ENCODE assay signal across 16 mouse cellular contexts in genomic region chr4:107097871-107098270, GRCm38 (mm10). TPM values are rescaled to one million over a fixed set of nuclear protein-coding genes. Genes with fewer than 3 reads are reported as not detected.
DNase-seq lines count a peak whose midpoint lies in the region; ATAC-seq lines count a peak whose summit lies in the region.
"Had no signal": no experiment of that assay in that cellular context is flagged by ENCODE, and none has a peak within 500 bp of the region (broad histone marks: within the 10 kb centered on the region; RNA-seq: fewer than 3 reads in every experiment).

No protein-coding gene starts in this region.

- H3K9ac ChIP-seq in intestine, embryonic 16.5 days (ENCODE audit: low read depth, low read length), result peak overlapping the region; percentile 8; the same call in 1 of the 2 replicates
- no peak overlapping the region for H3K9ac ChIP-seq in intestine, embryonic 15.5 days
- no peak overlapping the region for H3K9ac ChIP-seq in neural tube, embryonic 12.5 days
- H3K9ac ChIP-seq in neural tube, embryonic 15.5 days (replicated peaks), result no peak overlapping the region
- no peak overlapping the region for H3K9ac ChIP-seq in limb, embryonic 13.5 days
- H3K9ac ChIP-seq: lung, embryonic 15.5 days had no signal

- no peak overlapping the region for H3K4me2 ChIP-seq in intestine, embryonic 16.5 days (ENCODE audit: low read depth, low read length)
- H3K4me2 ChIP-seq in intestine, embryonic 15.5 days (replicated peaks), result no peak overlapping the region
- no peak overlapping the region for H3K4me2 ChIP-seq in neural tube, embryonic 12.5 days (replicated peaks)
- no peak overlapping the region for H3K4me2 ChIP-seq in neural tube, embryonic 15.5 days
- H3K4me2 ChIP-seq in limb, embryonic 13.5 days (replicated peaks), result peak overlapping the region; percentile 23; the same call in 1 of the 2 replicates
- H3K4me2 ChIP-seq: lung, embryonic 15.5 days had no signal

- peak; percentile 43 for DNase-seq in adrenal gland, postnatal 10 days
- no peak for DNase-seq in adrenal gland, postnatal 25 days
- DNase-seq in right cerebral cortex, postnatal 25 days, result no peak
- DNase-seq: cerebellum, adult 11 months; heart, adult 11 months; kidney, postnatal 14 days; layer of hippocampus, postnatal 36 days; right cerebral cortex, adult 18-20 months had no signal

- no peaks in the 10 kb centered on the region for H3K27me3 ChIP-seq in intestine, embryonic 16.5 days (replicated peaks; ENCODE audit: control insufficient read depth, insufficient read depth, low read length)
- no peaks in the 10 kb centered on the region for H3K27me3 ChIP-seq in intestine, embryonic 15.5 days (replicated peaks)
- H3K27me3 ChIP-seq in neural tube, embryonic 12.5 days (replicated peaks), result no peaks in the 10 kb centered on the region
- H3K27me3 ChIP-seq in neural tube, embryonic 15.5 days (replicated peaks), result no peaks in the 10 kb centered on the region
- no peaks in the 10 kb centered on the region for H3K27me3 ChIP-seq in limb, embryonic 13.5 days
- H3K27me3 ChIP-seq: lung, embryonic 15.5 days had no signal

- 45% methylated on average over 15 of the region's 15 CpGs for WGBS in intestine, embryonic 16.5 days
- 42% methylated on average over 15 of the region's 15 CpGs for WGBS in intestine, embryonic 15.5 days
- WGBS in neural tube, embryonic 12.5 days, result 63% methylated on average over 15 of the region's 15 CpGs
- WGBS in neural tube, embryonic 15.5 days, result 58% methylated on average over 15 of the region's 15 CpGs
- 36% methylated on average over 15 of the region's 15 CpGs for WGBS in limb, embryonic 13.5 days

- H3K4me3 ChIP-seq in intestine, embryonic 16.5 days (ENCODE audit: low read length), result no peak overlapping the region
- H3K4me3 ChIP-seq in intestine, embryonic 15.5 days (replicated peaks), result no peak overlapping the region
- H3K4me3 ChIP-seq in neural tube, embryonic 12.5 days, result no peak overlapping the region
- no peak overlapping the region for H3K4me3 ChIP-seq in neural tube, embryonic 15.5 days (replicated peaks)
- no peak overlapping the region for H3K4me3 ChIP-seq in limb, embryonic 13.5 days
- H3K4me3 ChIP-seq: lung, embryonic 15.5 days; megakaryocyte, embryonic 14.5 days had no signal

- no peaks in the 10 kb centered on the region for H3K36me3 ChIP-seq in intestine, embryonic 16.5 days (ENCODE audit: control insufficient read depth, insufficient read depth, low read length)
- H3K36me3 ChIP-seq in intestine, embryonic 15.5 days, result no peaks in the 10 kb centered on the region
- H3K36me3 ChIP-seq in neural tube, embryonic 12.5 days, result no peaks in the 10 kb centered on the region
- H3K36me3 ChIP-seq in neural tube, embryonic 15.5 days, result no peaks in the 10 kb centered on the region
- no peaks in the 10 kb centered on the region for H3K36me3 ChIP-seq in limb, embryonic 13.5 days
- H3K36me3 ChIP-seq: lung, embryonic 15.5 days had no signal

- no peaks in the 10 kb centered on the region for H3K9me3 ChIP-seq in intestine, embryonic 16.5 days (ENCODE audit: control insufficient read depth, low read length)
- no peaks in the 10 kb centered on the region for H3K9me3 ChIP-seq in intestine, embryonic 15.5 days
- no peaks in the 10 kb centered on the region for H3K9me3 ChIP-seq in neural tube, embryonic 12.5 days
- H3K9me3 ChIP-seq in neural tube, embryonic 15.5 days (replicated peaks), result no peaks in the 10 kb centered on the region
- no peaks in the 10 kb centered on the region for H3K9me3 ChIP-seq in limb, embryonic 13.5 days
- H3K9me3 ChIP-seq: lung, embryonic 15.5 days; megakaryocyte, embryonic 14.5 days had no signal

- ATAC-seq in intestine, embryonic 16.5 days, result no peak
- ATAC-seq in intestine, embryonic 15.5 days, result no peak
- ATAC-seq in neural tube, embryonic 12.5 days (ENCODE audit: low FRiP score, low read depth), result no peak
- no peak for ATAC-seq in neural tube, embryonic 15.5 days (ENCODE audit: low FRiP score)
- ATAC-seq in limb, embryonic 13.5 days (ENCODE audit: low FRiP score, low read depth), result no peak

- 0 out of 2 replicates have a peak, but pooled peaks cover 6% of the 10 kb centered on the region for H3K4me1 ChIP-seq in intestine, embryonic 16.5 days (ENCODE audit: control insufficient read depth, insufficient read depth, low read length)
- peaks cover 8% of the 10 kb centered on the region; the same call in 1 of the 2 replicates for H3K4me1 ChIP-seq in intestine, embryonic 15.5 days (replicated peaks)
- H3K4me1 ChIP-seq in neural tube, embryonic 12.5 days, result peaks cover 22% of the 10 kb centered on the region
- H3K4me1 ChIP-seq in neural tube, embryonic 15.5 days, result peaks cover 15% of the 10 kb centered on the region
- peaks cover 37% of the 10 kb centered on the region for H3K4me1 ChIP-seq in limb, embryonic 13.5 days
- H3K4me1 ChIP-seq: lung, embryonic 15.5 days had no signal

- no peak overlapping the region for H3K27ac ChIP-seq in intestine, embryonic 16.5 days (ENCODE audit: low read length)
- H3K27ac ChIP-seq in intestine, embryonic 15.5 days, result no peak overlapping the region
- H3K27ac ChIP-seq in neural tube, embryonic 12.5 days, result 0 out of 2 replicates have a peak overlapping the region, but pooled peaks have one; percentile 1
- H3K27ac ChIP-seq in neural tube, embryonic 15.5 days (replicated peaks), result no peak overlapping the region
- no peak overlapping the region for H3K27ac ChIP-seq in limb, embryonic 13.5 days
- H3K27ac ChIP-seq: lung, embryonic 15.5 days had no signal

RNA-seq across cellular contexts. Expression of gene Cdcp2, which starts 1.2 kb away (rescaled TPM):
- total RNA-seq in adrenal gland, postnatal 10 days (2021), result under 1 TPM in 1 of 2 experiments, not detected in 1; 0.12 TPM
- total RNA-seq in adrenal gland, postnatal 25 days (2021), result not detected in 2 replicates
- polyA plus RNA-seq in intestine, embryonic 16.5 days (2015; fragmentation: Nextera tagmentation; extraction: Ambion mirVana), result not detected in 2 replicates
- polyA plus RNA-seq in intestine, embryonic 15.5 days (2015; fragmentation: Nextera tagmentation; extraction: Ambion mirVana), result not detected in 2 replicates
- 0.34 and 0.37 TPM in 2 replicates for polyA plus RNA-seq in neural tube, embryonic 12.5 days (2016; fragmentation: Nextera tagmentation; extraction: Ambion mirVana)
- polyA plus RNA-seq in neural tube, embryonic 15.5 days (2015; fragmentation: Nextera tagmentation; extraction: Ambion mirVana), result not detected in 2 replicates
- 0.08 TPM in 1 of 2 replicates, not detected in the other for polyA plus RNA-seq in limb, embryonic 13.5 days (2015; fragmentation: Nextera tagmentation; extraction: Ambion mirVana)
- total RNA-seq: heart, postnatal 25 days; layer of hippocampus, postnatal 36 days had no signal
- polyA plus RNA-seq: lung, embryonic 15.5 days had no signal

RNA-seq across cellular contexts. Expression of gene Cyb5rl, which starts 31.1 kb away (rescaled TPM):
- total RNA-seq in adrenal gland, postnatal 10 days (2021), result 10 to 100 TPM; 14.8 to 20.1 TPM
- 18.7 and 29.8 TPM in 2 replicates for total RNA-seq in adrenal gland, postnatal 25 days (2021)
- 7.2 and 7.7 TPM in 2 replicates for polyA plus RNA-seq in intestine, embryonic 16.5 days (2015; fragmentation: Nextera tagmentation; extraction: Ambion mirVana)
- polyA plus RNA-seq in intestine, embryonic 15.5 days (2015; fragmentation: Nextera tagmentation; extraction: Ambion mirVana), result 6.1 and 6.6 TPM in 2 replicates
- polyA plus RNA-seq in neural tube, embryonic 12.5 days (2016; fragmentation: Nextera tagmentation; extraction: Ambion mirVana), result 4.3 and 5.2 TPM in 2 replicates
- 4.4 and 4.7 TPM in 2 replicates for polyA plus RNA-seq in neural tube, embryonic 15.5 days (2015; fragmentation: Nextera tagmentation; extraction: Ambion mirVana)
- polyA plus RNA-seq in limb, embryonic 13.5 days (2015; fragmentation: Nextera tagmentation; extraction: Ambion mirVana), result 7.0 and 7.3 TPM in 2 replicates

RNA-seq across cellular contexts. Expression of gene Mrpl37, which starts 31.2 kb away (rescaled TPM):
- total RNA-seq in adrenal gland, postnatal 10 days (2021), result 100 to 1,000 TPM in 1 of 2 experiments, 10 to 100 TPM in 1; 99.3 to 119 TPM
- 92.2 and 107 TPM in 2 replicates for total RNA-seq in adrenal gland, postnatal 25 days (2021)
- 112 and 117 TPM in 2 replicates for polyA plus RNA-seq in intestine, embryonic 16.5 days (2015; fragmentation: Nextera tagmentation; extraction: Ambion mirVana)
- 103 and 115 TPM in 2 replicates for polyA plus RNA-seq in intestine, embryonic 15.5 days (2015; fragmentation: Nextera tagmentation; extraction: Ambion mirVana)
- polyA plus RNA-seq in neural tube, embryonic 12.5 days (2016; fragmentation: Nextera tagmentation; extraction: Ambion mirVana), result 94.2 and 95.4 TPM in 2 replicates
- polyA plus RNA-seq in neural tube, embryonic 15.5 days (2015; fragmentation: Nextera tagmentation; extraction: Ambion mirVana), result 84.9 and 85.5 TPM in 2 replicates
- 97.2 and 99.5 TPM in 2 replicates for polyA plus RNA-seq in limb, embryonic 13.5 days (2015; fragmentation: Nextera tagmentation; extraction: Ambion mirVana)
